Mouse (Mus musculus): ENCODE data around the gene Tmem191c.

GRCm38 (mm10) chr16:17239409-17239808, 36.5 kb upstream of the Tmem191c start:
- TF ChIP-seq MYC (IDR thresholded peaks at IDR 0.05; ENCODE audit: low read depth, low read length) (no peak), MAFK (IDR thresholded peaks at IDR 0.05; ENCODE audit: borderline replicate concordance, low read depth, low read length) (no peak), CTCF (IDR thresholded peaks at IDR 0.05 in 2 of 3, conservative IDR thresholded peaks at IDR 0.05 in 1 of 3; ENCODE audit: control insufficient read depth in 1 of 3, insufficient read depth in 1 of 3, low read depth in 2 of 3, low read length in 3 of 3, poor library complexity in 1 of 3, severe bottlenecking in 1 of 3) (no peak), ETS1 (IDR thresholded peaks at IDR 0.05; ENCODE audit: low read depth, low read length) (peak; percentile 52; the same call in 1 of the 2 replicates), RCOR1 (IDR thresholded peaks at IDR 0.05; ENCODE audit: low read depth, low read length) (peak; percentile 68; the same call in 1 of the 2 replicates), TBP (IDR thresholded peaks at IDR 0.05; ENCODE audit: low read depth, low read length) (no peak)

Measured in MEL (cell line).